Mouse (Mus musculus): ENCODE results near the gene Zbtb8b.
"Not testable (repeated sequence)": the region's sequence is repeated elsewhere in the genome, so short reads cannot be mapped to it uniquely, and the experiment has no call there.

Zbtb8b gene

DNA sequence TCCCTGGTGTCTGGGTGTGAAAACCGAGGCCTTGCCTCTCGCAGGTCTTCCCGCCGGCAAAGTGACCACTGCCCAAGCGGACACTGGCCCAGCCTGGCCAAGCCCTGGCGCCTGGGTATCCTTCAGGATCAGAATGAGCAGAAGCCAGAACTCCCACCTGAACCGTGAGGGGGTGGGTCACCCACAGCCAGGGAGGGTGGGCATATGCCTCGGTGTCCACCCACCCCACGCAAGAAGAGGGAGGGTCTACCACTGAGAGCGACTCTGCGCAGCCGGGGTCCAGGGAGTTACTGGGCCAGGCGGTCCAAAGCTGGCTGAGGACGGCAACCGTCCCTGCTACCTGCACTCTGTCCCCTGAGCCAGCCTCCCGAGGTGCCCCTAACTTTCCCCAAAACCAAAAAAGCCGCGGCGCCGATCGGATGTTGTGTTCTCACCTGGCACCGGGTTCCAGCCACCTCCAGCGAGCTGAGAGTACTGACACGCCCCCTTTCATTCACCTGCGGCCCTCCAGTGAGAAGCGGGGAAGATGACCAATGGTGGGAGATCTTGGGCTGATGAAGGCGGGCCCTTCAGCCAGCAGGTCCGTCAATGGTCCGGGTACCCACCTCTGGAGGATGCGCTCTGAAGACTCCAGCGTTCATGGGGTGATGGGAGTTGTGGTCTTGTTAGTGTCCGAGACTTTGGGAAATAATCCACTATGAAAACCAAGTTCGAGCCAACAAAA is at the start of gene Zbtb8b:
Gene Zbtb8b (minus strand): TSS at position 514 of the 724 bp plus-strand sequence.
- DNase-seq (ENCODE audit: low spot score in 2 of 2): no peak

DNA sequence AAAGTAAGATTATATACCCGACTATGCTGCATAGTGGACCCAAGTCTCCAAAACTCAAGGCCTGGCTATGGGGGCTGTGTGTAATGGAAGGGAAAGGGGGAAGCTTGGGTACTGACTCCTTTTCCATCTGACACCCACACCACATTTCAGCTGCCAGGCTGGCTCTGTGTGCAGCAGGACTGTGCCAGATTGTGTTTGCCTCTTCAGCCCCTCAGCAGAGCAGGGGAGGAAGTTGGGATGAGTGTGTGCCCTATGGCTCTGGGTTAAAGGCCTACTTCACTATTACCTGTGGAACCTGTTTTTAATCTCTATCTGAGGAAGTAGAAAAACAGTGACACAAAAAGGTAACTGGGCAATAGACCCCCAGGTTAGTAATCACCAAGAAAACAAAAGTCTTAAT is 40.4 kb upstream of the Zbtb8b start:
- DNase-seq (ENCODE audit: low spot score in 2 of 2): no peak

DNA sequence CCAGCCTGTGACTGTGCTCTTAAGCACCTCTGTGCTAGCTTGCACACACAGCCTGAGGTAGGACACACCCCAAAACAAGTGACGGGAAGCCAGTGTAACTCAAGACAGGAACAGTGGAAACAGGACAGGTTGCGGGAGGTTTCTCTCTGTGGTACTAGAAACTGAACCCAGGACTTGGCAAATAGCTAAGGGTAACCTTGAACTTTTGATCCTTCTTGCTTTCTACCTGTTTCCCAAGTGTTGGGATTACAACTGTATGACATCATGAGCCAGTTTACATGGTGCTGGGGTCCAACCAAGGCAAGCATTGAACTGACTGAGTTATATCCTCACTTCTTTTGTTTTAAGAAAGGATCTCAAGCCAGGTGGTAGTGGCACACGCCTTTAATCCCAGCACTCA is 39.2 kb upstream of the Zbtb8b start:
- no peak for DNase-seq (ENCODE audit: low spot score in 2 of 2)

DNA sequence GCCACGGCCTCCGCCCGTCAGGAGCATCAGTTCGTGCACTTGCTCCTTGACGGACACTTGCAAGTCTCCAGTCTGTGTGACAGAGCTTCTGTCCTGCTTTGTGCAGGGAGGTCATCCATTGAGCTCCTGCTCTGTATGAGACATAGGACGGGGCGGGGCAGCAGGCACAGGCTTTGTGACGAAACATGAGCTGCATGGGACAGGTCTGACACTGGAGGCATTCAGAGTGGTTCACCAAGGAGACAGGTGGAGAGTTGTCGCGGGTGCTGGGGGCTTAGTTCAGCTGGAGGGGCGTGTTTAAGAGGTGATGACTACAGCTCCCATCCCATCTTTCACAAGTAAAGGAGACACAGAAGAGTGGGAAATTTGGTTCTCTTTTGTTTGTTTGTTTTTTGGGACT is 35.4 kb upstream of the Zbtb8b start:
- DNase-seq (ENCODE audit: low spot score in 2 of 2): no peak

DNA sequence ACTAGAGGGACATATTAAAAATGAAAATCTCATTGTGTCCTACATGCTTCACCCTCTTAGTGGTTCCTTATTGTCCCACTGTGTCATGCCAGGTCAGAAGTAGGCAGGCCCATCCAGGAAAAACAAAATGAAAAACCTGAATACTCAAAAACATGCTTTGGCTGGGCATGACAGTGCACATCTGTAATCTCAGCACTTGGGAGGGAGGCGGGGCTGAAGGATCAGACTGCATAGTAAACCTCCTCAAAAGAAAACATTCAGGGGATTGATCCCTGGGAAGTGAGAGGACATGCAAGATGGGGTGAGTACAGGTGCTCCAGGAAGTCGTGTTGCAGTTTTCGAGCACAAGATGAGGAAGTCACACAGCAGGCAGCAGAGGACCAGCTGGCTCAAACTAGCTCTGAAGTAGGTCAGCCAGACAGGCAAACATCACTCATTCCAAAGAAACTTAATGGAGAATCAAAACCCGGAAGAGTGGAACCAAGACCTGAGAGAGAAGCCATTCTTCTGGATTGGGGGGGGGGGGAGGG is 23.7 kb upstream of the Zbtb8b start:
- DNase-seq (ENCODE audit: low spot score in 2 of 2): peak in 1 of 2 experiments; percentile 67

DNA sequence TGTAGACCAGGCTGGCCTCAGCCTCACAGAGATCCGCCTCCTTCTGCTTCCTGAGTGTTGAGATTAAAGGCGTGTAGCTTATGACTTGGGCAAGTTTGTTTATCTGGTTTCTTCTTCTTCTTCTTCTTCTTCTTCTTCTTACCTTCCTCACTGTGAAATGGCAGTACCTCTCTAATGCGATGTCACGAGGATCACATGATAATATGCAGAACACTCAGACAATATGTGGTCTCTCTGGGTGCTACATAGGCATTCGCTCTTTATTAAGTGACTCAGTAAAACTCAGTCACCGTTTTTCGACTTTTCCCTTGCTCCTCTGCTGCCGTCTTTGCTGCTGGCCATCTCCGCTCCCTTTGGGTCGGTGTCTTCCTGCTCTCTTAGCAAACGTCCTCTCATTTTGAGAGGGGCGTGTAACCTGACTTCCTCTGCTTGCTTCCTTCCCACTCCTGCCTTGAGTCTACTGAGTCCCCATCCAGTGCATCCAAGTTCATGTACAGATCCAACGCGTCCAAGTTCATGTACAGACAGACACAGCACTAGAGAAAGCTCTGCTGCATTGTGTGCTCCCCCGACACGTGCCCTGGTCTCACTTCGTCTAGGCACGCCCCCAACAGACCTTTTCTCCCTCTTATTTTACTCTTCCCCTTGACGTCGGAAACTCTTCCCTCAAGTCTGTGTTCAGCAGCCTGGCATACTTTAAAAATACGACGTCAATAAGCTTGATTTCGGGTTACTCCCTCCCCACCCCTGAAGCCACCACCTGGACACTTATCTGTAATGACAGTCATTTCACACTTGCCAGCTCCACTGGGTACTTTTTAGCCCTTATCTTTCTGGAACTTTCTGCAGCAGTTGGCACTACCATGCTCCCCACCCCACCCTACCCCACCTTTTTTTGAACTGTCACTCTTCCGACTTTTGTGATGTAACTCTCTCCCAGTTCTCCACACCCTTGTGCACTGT is 22.7 kb upstream of the Zbtb8b start:
- DNase-seq (ENCODE audit: low spot score in 2 of 2): peak; percentile 40 to 70

DNA sequence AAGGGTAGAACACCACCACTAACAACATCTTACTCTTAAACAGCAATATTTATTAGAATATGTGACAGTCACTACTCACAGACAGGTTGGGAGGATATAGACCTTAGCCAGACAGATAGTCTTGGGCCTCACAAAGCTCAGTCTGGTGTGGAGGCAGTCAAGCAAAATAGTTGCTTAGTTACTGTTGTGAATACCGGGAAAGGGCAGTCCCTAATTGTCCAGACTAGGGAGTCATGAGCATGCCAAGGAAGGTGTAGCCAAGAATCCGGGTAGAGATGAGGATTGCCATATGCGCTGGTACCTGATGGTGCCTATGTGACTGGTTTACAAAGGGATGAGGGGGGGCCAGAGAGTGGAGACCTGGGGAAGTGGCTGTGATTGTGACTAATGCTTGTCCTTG is 21.5 kb upstream of the Zbtb8b start:
- peak in 1 of 2 experiments; percentile 45 for DNase-seq (ENCODE audit: low spot score in 2 of 2)

DNA sequence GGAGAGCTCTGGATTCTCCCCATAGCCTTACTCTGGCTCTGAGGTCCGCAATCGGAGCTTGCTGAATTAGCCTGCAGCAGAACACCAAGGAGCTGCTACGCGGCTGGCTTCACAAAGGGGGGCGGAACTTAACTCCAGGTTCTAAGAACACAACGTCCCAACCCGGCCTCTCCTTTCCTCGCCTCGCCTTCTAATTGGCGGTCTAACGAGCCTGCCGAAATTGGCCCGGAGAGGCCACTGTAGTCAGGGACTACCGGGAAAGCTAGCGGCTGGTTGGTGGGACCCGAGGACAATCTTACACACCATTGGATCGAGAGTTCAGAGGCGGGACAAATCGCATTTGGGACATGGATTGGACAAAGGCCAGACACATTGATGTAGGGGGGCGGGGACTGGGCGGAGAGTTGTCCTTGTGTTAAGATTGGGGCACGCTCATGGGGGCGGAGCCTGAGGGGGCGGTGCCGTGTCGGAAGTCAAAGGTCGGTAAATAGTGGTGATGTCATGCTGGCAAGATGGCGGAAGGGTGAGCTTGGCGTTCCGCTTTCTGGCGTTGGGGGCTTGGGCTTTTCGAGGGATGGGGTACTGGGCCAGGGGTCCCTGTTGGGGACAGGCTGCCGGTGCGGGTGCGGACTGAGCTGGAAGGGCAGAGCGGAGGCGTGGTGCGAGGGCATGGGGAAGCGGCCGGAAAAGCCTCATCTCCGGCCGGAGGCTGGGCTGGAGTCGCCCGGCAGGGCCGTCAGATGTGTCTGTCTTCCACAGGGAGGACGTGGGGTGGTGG is 20.7 kb upstream of the Zbtb8b start, which contains the start of gene Bsdc1:
Gene Bsdc1 (plus strand): TSS at position 399 of the 778 bp plus-strand sequence.
- peak; percentile 99 to 100 for DNase-seq (ENCODE audit: low spot score in 2 of 2)

DNA sequence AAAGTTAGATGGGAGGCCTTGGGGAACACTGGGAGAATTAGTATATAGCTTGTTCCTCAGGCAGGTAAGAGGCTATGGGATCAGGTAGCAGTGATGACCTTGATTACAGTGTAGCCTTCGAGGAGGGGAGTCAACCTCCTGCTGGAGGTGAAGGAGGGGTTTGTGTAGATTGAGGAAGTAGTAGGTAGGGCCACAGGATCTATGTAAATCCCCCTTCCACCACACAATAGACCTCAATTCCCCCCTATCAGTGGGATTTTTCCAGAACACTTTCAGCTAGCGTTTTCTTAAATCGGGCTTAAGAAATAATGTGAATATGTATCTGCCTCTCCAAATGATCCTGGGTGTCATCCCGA is 20.2 kb upstream of the Zbtb8b start:
- no peak for DNase-seq (ENCODE audit: low spot score in 2 of 2)

DNA sequence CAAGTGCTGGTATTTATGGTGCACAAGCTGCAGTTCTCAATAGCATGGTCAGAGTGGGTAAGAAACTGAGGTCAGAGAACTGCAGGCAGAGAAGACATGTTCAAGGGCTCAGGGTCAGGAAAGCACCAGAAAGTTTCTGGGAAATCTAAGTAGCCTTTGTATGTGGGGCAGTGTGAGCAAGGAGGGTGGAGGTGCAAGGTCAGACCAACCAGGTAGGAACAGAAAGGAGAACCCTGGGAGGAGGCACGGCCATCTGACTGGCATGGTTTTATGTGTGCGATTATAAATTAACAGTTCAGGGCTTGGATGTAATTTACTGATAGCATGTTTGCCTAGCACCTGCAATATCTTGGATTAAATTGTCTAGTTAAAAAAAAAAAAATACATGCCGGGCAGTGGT is 19.1 kb upstream of the Zbtb8b start:
- no peak for DNase-seq (ENCODE audit: low spot score in 2 of 2)

DNA sequence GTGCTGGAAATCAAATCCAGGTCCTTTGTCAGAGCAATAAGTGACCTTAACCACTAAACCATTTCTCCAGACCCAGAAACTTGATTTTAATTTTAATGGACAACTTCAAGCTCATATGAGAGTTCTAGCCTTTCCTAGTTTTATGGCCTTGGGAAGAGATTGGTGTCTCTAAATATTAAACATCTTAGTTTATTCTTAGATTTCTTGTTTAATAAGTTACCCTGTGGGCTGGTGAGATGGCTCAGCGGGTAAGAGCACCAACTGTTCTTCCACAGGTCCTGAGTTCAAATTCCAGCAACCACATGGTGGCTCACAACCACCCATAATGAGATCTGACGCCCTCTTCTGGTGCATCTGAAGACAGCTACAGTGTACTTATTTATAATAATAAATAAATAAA is 16.7 kb upstream of the Zbtb8b start:
- not testable (repeated sequence) for DNase-seq (ENCODE audit: low spot score in 2 of 2)

DNA sequence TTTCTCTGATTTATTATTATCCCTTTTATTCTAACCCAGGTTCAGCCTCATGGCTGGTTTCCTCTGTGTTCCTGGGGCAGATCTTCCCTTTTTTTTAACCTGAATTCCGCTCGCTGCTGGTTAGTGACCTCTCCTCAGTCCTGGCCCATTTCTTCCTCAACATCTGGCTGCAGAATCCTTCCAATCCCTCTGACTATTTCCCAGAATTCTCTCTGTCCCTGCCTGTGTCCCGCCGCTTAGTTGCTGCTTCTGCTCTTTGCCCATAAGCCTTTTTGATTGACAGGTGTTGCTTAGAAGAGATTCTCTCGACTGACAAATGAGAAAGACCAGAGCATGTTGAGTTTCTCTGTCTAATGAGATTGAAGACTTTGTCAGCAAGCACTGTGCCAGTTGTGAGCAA is 15.5 kb upstream of the Zbtb8b start:
- no peak for DNase-seq (ENCODE audit: low spot score in 2 of 2)

DNA sequence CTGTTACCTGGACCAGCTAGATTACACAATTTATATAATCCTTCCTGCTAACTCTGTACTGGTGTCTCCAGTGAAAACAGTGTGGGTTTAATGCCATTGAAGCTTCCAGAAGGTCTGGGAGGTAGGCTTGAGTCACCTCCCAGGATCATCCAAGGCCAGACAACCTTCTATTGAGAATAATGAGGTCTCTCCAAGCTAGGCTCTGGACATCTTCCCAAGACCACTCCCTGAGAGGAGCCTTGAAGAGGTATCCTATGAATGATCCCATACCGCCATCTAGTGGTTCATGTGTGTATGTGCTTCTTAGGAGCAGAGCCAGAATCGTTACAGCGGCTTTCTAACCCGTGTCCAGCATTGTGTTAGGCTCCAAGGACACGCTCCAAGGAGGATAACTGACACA is 14.6 kb upstream of the Zbtb8b start:
- DNase-seq (ENCODE audit: low spot score in 2 of 2): peak; percentile 52 to 58

DNA sequence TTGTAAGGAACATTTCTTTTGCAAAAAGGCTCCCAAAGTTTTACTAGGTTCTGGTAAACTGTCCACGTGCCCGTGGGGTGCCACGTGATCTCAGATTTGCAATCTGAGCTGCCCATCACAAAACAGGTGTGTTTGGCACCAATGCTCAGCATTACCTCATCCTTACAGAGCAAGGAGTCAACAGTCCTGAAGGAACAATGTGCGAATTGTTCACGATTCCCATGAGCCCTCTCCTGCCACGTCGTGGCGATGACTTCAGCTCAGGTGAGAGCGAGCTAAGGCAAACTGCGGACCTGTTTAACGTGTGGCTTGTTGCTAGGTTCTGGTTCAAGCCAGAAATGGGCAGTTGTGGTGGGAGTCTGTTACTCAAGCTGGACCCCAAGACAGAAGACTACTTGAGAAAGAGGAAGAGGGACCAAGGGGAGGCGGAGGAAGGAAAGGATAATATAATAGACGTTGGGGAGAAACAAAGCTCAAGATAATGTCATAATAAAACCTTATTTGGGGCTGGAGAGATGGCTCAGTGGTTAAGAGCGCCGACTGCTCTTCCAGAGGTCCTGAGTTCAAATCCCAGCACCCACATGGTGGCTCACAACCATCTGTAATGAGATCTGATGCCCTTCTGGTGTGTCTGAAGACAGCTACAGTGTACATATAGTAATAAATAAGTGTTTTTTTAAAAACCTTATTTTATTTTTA is 11.0 kb upstream of the Zbtb8b start:
- no peak for DNase-seq (ENCODE audit: low spot score in 2 of 2)

DNA sequence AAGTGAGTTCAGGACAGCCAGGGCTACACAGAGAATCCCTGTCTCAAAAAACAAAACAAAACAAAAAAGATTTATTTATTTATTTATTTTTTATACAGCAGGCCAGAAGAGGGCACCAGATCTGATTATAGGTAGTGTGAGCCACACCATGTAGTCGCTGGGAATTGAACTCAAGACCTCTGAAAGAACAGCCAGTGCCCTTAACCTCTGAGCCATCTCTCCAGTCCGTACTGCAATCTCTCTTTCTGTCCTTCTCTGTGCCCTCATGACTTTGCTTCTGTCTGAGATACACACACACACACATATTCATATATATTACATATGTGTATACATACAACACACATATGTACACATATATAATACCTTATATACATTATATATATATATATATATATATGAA is 10.2 kb upstream of the Zbtb8b start:
- DNase-seq (ENCODE audit: low spot score in 2 of 2): no peak

DNA sequence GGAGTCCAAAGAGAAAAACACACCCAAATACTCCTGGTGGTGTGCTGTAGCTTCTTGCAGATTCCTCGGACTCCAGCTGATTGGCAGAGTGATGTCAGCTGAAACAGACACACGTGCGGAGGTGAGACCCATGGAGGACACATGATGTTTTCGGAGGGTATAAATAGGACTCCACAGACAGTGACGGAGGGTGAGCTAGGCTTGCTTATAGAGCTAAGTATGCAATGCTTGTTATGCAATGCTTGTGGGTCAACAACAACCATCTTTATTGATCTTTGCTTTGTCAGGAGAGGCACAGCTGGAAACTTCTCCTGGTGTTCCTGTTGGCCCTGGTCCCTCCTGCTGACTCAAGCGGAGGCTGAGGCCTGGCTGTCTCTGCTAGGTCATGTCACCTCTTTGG is 8.1 kb upstream of the Zbtb8b start:
- no peak for DNase-seq (ENCODE audit: low spot score in 2 of 2)

DNA sequence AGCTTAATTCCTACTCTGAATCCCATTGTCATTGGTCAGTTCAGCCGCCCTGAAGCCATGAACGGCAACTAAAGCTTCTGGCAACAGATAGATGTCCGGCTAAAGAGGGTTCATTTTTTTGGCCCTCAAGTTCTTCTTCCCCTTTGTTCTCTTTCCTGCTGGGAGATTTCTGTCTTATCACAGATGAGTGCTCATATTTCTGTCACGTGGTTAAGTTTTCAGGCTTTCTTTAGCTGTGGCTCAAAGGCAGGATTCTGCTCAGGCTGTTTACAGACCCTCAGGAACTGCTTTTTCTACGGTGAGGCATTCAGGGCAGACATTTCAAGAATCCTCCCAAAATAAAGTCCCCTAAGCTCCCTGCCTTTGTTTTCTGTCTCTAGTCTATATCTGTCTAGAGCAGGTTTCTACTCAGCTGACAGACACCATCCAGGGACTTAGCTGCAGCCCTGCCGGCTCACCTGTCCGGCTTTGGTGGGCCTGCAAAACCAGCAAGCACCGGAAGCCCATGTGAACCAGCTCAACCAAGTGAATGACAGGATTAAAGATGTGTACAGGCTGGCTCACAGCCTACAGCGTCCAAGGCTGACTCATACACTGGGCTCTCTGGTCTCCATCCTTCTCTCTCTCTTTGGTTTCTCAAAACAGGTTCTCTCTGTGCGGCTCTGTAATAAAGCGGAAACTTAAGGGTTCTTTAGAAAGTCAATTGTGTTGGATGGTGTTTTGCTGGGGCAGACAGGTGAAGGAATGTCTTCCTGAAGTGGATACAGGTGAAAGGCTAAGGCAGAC is 7.3 kb upstream of the Zbtb8b start:
- DNase-seq (ENCODE audit: low spot score in 2 of 2): no peak

DNA sequence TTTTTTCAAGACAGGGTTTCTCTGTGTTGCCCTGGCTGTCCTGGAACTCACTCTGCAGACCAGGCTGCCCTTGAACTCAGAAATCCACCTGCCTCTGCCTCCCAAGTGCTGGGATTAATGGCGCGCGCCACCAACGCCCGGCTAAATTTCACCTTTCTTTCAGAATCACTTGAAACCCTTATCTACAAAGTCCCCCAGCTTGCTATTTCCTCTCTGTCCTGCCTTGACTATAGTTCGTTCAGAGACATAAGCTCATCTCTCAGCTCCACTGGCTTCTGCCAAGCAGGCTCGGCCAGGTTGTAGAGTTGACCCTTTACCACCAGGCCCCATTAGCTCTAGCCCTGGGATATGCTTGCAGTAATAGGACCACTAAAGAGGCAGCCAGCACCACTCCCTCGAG is 6.7 kb upstream of the Zbtb8b start:
- no peak for DNase-seq (ENCODE audit: low spot score in 2 of 2)

DNA sequence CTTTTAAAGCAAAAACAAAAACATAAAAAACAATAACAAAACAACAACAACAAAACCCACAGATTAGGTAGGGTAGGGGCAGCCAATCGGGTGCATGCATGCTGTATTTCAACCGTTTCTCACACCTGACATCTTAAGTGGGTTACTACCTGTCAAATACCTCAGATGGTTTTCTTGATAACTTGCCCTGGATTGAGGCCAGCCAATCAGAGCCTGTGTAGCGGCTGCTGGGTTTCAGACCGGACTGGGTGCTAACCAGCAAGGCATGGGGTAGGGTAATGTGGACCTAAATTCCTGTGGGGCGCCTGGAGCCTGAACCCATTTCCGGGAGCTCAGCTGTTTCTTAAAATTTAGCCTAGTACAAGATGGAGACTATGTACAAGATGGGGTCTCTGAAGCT is 492 bp upstream of the Zbtb8b start:
- DNase-seq (ENCODE audit: low spot score in 2 of 2): no peak

DNA sequence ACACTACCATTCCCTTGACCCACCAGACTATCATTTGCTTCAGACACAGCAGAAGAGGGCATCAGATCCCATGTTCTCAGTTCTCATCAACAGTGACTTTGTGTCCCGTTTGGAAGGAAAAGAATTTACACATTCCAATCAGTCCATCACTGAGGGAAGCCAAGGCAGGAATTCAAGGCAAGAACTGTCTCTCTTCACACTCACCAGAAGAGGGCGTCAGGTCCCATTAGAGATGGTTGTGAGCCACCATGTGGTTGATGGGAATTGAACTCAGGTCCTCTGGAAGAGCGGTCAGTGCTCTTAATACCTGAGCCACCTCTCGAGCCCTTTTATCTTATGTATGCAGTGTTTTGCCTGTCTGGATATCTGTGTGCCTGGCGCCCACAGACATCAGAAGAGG is 22.3 kb downstream of the Zbtb8b start:
- no peak for DNase-seq (ENCODE audit: low spot score in 2 of 2)

DNA sequence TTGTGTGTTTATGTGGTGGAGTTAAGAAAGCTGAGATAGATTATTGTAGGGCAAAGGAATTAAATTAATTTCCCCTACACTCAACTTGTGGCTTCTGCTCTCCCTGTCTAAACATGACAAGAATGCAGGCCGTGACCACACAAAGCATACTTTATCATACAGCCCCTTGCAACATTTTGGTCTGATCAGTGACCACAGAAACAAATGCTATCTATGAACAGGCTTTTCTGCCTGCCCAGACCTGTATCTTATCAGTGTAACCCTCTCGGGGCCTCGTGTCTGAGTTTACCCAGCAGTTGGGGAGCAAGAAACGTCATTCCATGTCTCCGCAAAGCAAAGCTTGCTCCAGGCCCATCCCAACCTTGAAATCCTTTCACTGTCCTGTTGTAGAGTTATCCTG is 24.2 kb downstream of the Zbtb8b start:
- DNase-seq (ENCODE audit: low spot score in 2 of 2): no peak
